Mouse (Mus musculus) adrenal gland (tissue): ENCODE results near the gene Kalrn.

Experiments
- intact Hi-C: fragments of 180-260 bp; cut with DNase I; formaldehyde crosslinking; loops from one replicate; pipeline ENCODE4 v1.15.1; 2025

The Kalrn gene

DNA sequence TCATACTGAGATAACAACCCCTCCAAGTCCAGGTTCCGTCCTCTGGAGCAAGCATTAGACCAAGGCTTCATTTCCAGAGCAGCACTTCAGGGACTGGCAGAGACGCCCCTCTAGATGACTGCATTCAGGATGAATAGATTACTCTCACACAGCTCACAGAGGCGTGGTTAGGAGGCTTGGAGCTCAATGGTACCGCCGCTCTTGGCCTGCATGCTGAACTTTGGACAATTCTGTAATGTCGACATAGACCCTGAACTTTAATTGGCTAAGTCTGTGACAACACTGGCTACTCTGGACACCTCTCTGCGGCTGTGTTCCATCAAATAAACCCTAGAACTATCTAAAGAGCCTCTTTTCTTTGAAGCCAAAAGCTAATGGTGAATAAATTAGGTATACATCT is 525.8 kb downstream of the Kalrn start:
- intact Hi-C loops, result no loop called here

DNA sequence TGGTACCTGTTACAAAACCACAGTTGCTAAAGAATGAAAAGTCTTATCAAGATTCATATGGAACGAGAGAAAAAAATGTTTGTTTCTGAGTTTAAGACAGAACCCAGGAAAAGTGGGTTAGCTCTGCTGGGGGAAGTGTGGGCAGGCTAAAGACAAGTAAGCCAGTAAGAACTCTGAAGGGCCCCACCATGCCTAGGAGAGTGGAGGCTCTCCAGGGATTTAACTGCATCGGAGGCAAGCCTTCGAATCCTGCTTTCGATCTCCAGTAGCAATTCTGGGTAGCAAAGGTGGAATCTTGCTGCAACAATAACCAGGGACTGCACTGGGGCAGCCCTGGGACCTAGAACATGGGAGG is 526.3 kb downstream of the Kalrn start:
- intact Hi-C loops, result no loop called here

- intact Hi-C loops, result no loop called here
Measured at GRCm38 (mm10) chr16:34046268-34047005, 526.9 kb downstream of the Kalrn start.

- intact Hi-C loops, result no loop called here
Measured at GRCm38 (mm10) chr16:34044539-34044938, 528.8 kb downstream of the Kalrn start.

DNA sequence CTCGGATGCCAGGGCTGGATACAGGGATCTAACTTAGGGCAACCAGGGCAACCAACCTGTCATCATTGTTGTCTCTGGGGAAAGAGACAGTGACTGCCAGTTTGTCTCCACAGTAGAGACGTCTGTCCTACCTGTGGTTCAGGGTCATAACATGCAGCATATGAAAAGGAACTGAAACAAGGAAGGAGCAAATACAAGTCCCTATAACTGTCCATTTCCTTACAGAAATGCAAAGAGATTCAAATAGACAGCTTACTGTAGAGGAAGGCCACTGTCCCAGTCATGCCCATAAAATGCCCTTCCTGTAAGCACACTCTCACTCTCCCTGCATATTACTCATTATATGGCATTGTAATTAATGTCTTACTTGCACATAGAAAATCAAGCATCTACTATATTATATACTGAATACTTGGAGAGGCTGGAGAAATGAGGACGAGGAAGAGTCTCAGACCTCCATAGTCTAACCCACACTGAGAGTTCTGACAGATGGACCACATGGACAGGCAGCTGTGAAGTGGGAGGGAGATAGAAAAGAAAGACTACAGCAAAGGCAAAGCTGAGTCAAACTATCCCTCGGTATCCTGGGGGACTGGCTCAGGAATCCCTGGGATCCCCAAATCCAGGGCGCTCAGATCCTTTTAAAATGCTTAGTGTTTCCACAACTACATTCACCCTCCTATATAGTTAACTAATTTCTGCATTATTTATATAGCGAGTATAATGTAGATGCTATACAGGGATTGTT is 530.1 kb downstream of the Kalrn start:
- intact Hi-C loops, result no loop called here

DNA sequence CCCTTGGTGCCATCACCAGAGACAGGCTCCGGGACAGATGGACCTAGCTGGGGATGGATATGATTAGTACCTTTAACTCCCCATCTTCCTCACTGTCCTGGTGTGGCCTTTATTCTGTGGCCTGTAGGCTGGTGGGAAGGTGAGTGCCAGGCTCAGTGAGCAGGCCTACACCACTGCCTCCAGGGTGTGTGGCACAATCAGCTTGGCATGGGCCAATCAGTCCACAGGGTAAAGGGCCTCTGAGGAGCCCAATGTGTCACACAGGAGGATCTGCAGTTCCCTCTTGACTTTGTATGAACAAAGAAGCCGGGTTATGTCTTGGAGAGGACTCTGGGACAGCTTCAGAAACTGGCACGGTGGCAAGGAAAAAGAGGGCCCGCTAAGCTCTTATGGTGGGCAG is 530.7 kb downstream of the Kalrn start:
- intact Hi-C loops, result no loop called here

- intact Hi-C loops, result no loop called here
Measured at GRCm38 (mm10) chr16:34040276-34040675, 533.1 kb downstream of the Kalrn start.

DNA sequence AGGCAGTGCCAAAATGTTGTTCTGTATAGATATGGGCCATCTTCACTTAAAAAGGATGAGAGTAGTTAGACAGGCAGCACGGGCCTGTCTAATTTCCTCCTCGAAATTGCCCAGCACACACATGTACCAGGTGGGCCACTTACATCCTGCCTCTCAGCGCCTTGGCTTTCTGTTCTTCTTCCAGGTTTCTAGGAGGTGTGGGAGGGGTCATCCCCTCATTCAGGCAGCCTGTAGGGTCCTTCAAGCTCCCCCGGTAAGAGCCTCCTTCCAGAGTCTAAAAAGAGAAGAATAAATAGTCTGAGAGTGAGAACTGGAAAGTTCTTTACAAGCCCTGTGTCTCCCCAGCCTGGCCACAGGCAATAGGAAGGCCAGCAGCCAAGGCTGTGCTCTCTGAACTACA is 533.6 kb downstream of the Kalrn start:
- intact Hi-C loops, result no loop called here

DNA sequence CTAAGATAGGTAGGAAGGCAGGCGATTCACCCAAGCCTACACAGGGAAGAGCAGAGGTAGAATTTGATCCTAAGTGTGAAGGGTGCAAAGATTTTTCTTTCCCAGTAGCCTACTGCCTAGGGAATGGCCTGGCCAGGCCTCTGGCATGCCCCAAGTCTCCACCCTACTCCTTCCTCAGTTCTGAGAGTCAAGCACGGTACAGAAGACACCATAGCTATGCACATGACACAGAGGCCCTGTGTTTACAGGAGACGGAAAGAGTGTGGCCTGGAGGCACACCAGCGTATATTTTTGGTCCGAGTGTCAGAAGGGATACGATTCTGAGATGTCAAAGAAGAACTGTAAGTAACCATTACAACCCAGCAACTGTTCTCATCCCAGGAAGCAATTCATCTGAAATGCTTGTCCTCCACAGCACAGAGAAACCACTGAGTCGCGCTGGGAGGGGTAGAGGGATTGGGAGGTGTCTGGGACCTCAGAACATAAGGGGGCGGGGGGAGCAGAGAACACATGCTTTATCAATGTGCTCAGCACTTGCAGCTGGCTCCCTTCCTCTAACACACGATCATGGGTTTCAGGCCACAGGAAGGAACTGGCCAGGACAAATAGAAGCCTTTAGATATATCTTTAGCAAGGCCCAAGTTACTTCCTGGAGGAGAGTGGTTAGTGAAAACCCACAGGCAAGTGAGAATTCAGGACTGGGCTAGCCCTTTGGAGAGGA is 536.8 kb downstream of the Kalrn start:
- intact Hi-C loops, result no loop called here

DNA sequence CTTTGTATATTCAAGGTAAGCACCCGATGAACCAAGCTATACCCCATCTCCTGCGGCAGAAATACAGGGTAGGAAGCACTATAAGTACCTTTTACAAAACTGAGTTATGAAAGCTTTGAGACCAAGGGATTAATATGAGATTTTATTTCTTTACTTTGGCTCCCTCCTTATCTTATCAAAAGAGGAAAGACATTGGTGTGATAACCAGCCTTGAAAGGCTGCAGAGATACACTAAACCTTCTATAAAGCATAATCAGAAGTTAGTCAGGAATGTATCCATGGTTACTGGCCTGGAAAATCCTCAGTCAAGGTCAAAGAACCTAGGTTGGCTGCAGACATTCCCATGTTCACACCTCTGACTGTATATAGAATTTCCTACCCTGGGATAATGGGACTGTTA is 537.6 kb downstream of the Kalrn start:
- intact Hi-C loops, result no loop called here

DNA sequence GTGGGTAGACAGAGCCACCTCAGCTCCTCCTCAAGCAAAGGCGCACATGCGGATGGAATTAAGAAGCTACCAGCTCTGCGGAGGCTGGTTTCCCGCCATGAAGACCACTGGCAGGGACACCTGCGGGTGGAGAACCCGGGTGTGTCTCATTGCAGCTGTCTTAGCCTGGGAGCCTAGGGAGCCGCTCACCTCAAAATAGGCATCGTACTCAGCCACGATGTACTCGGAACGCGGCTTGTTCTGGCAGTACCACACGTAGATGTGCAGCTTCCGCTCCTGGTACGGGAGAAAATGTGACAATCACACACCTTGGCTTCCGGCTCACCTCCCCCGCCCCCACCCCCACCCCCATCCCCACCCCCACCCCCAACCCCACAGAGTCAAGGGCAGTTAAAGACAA is 539.1 kb downstream of the Kalrn start:
- intact Hi-C loops, result no loop called here

- intact Hi-C loops, result no loop called here
Measured at GRCm38 (mm10) chr16:34032011-34032645, 541.2 kb downstream of the Kalrn start.

GRCm38 (mm10) chr16:34031565-34031964 is 541.8 kb downstream of the Kalrn start:
- intact Hi-C loops, result no loop called here

- intact Hi-C loops, result no loop called here
Measured at GRCm38 (mm10) chr16:34030379-34030778, 543.0 kb downstream of the Kalrn start.

GRCm38 (mm10) chr16:34029790-34030189 is 543.5 kb downstream of the Kalrn start:
- intact Hi-C loops, result no loop called here

DNA sequence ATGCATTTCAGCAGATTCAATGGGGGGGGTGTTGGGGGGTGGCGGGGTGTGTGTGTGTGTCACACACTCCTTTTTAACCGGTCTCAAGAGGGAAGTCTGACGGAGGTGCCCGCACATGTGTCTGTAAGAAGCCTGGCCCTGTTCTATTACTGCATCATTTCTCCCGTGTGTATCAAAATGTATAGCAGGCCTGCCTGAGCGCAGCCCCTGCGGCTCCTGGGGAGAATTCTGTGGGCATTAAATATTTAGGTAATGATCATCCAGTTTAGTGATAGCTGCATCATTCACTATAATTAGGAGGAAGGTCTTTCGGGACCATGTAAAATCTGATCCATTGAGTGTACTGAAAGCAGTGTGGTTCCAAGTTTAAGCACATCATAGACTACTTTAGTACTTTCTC is 556.1 kb downstream of the Kalrn start:
- intact Hi-C loops, result no loop called here

GRCm38 (mm10) chr16:34011991-34012845 is 561.1 kb downstream of the Kalrn start:
- intact Hi-C loops, result no loop called here

- intact Hi-C loops, result no loop called here
Measured at GRCm38 (mm10) chr16:34009567-34009966, 563.8 kb downstream of the Kalrn start.

DNA sequence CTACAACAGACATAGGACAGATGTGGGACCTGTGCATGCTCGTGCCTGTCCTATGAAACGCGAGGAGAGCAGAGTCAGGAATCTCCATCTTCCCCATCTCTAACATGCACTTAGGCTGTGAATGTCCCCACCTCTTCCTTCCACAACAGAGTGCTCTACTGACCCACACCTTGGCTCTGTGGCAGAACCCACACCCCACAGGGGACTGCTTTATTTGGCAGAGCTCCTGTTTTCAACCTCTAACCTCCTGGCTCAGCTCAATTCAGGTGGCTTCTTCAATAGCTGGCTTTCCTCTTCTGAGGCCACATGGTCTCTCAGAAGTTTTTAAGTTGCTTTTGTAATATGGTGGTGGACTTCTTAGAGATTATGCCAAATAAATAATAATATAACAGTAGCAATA is 567.3 kb downstream of the Kalrn start:
- intact Hi-C loops, result no loop called here

DNA sequence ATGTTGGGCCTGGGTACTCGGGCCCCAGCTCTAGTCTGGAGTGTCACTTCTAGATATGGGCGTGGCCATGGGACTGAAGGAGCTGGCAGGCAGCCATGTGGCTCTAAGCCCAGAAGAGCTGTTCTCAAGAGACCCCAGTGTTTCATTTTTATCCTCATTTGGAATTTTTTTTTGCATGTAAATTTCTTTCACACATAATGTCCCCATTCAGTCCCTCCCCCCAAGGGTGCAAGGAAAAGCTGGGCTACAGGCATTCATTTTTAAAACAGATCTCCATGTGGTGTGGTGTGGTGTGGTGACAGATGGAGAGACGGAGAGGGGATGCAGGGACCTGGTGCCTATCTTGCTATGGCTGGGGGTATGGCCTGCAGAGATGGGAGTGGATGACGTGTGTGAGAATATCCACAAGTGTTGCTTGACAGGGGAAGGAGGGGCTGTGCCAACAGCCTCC is 569.2 kb downstream of the Kalrn start:
- intact Hi-C loops, result no loop called here
